29 mouse cellular contexts compared by ENCODE assay signal in genomic region chr11:109103386-109103785, GRCm38 (mm10). TPM values are rescaled to one million over a fixed set of nuclear protein-coding genes. Genes with fewer than 3 reads are reported as not detected.
A peak's percentile ranks its signal among the peaks of the same experiment; 100 is the strongest.
DNase-seq lines count a peak whose midpoint lies in the region; ATAC-seq and TF ChIP-seq lines count a peak whose summit lies in the region.
"Had no signal": no experiment of that assay in that cellular context is flagged by ENCODE, and none has a peak within 500 bp of the region (broad histone marks: within the 10 kb centered on the region; RNA-seq: fewer than 3 reads in every experiment).

No protein-coding gene starts in this region.

- H3K27ac ChIP-seq in hindbrain, embryonic 10.5 days: peak overlapping the region; percentile 0; the same call in 1 of the 2 replicates
- H3K27ac ChIP-seq in hindbrain, postnatal 0 days: no peak overlapping the region
- 0 out of 2 replicates have a peak overlapping the region, but pooled peaks have one; percentile 1 for H3K27ac ChIP-seq in neural tube, embryonic 13.5 days (replicated peaks)
- H3K27ac ChIP-seq in neural tube, embryonic 15.5 days (replicated peaks): no peak overlapping the region
- H3K27ac ChIP-seq: embryonic facial prominence, embryonic 13.5 days; embryonic facial prominence, embryonic 15.5 days; forebrain, embryonic 10.5 days; forebrain, embryonic 12.5 days had no signal

- no peak for DNase-seq in hindbrain, embryonic 10.5 days (ENCODE audit: low spot score)
- no peak for DNase-seq in hindbrain, postnatal 0 days (ENCODE audit: low spot score)
- DNase-seq in frontal cortex, postnatal 36 days (ENCODE audit: low spot score in 2 of 2): no peak
- DNase-seq: adrenal gland, adult 2 months; adrenal gland, postnatal 10 days; adrenal gland, postnatal 25 days; cerebellum, adult 11 months; cerebellum, adult 18-20 months; cerebellum, adult 8-10 months; cerebellum, adult 9-11 months; cerebellum, postnatal 14 days; cerebellum, postnatal 36 days; embryo, embryonic 11 days had no signal

- no peak for TF ChIP-seq CTCF in hindbrain, postnatal 0 days (IDR thresholded peaks at IDR 0.05; ENCODE audit: low read depth)

- peaks cover 47% of the 10 kb centered on the region for H3K4me1 ChIP-seq in hindbrain, embryonic 10.5 days (replicated peaks)
- no peaks in the 10 kb centered on the region for H3K4me1 ChIP-seq in hindbrain, postnatal 0 days (ENCODE audit: insufficient read depth, low read length)
- peaks cover 50% of the 10 kb centered on the region for H3K4me1 ChIP-seq in neural tube, embryonic 13.5 days (replicated peaks)
- H3K4me1 ChIP-seq in neural tube, embryonic 15.5 days: peaks cover 27% of the 10 kb centered on the region

- no peaks in the 10 kb centered on the region; the same call in 1 of the 2 replicates for H3K27me3 ChIP-seq in hindbrain, embryonic 10.5 days (ENCODE audit: insufficient read depth, poor library complexity, severe bottlenecking)
- H3K27me3 ChIP-seq in hindbrain, postnatal 0 days (ENCODE audit: insufficient read depth, low read length): no peaks in the 10 kb centered on the region
- no peaks in the 10 kb centered on the region for H3K27me3 ChIP-seq in neural tube, embryonic 13.5 days
- no peaks in the 10 kb centered on the region for H3K27me3 ChIP-seq in neural tube, embryonic 15.5 days (replicated peaks)
- H3K27me3 ChIP-seq: embryonic facial prominence, embryonic 13.5 days; embryonic facial prominence, embryonic 15.5 days had no signal

- no peak overlapping the region for H3K4me2 ChIP-seq in hindbrain, postnatal 0 days (ENCODE audit: low read depth, low read length)
- H3K4me2 ChIP-seq in neural tube, embryonic 13.5 days: no peak overlapping the region
- H3K4me2 ChIP-seq in neural tube, embryonic 15.5 days: no peak overlapping the region
- H3K4me2 ChIP-seq: embryonic facial prominence, embryonic 13.5 days; embryonic facial prominence, embryonic 15.5 days; forebrain, embryonic 12.5 days had no signal

- no peak overlapping the region for H3K9ac ChIP-seq in hindbrain, postnatal 0 days (replicated peaks; ENCODE audit: low read length)
- H3K9ac ChIP-seq in neural tube, embryonic 13.5 days: no peak overlapping the region
- H3K9ac ChIP-seq in neural tube, embryonic 15.5 days (replicated peaks): no peak overlapping the region
- H3K9ac ChIP-seq: embryonic facial prominence, embryonic 13.5 days; embryonic facial prominence, embryonic 15.5 days; forebrain, embryonic 12.5 days had no signal

- H3K36me3 ChIP-seq in hindbrain, embryonic 10.5 days: no peaks in the 10 kb centered on the region
- no peaks in the 10 kb centered on the region for H3K36me3 ChIP-seq in hindbrain, postnatal 0 days (ENCODE audit: insufficient read depth, low read length)
- H3K36me3 ChIP-seq in neural tube, embryonic 13.5 days: no peaks in the 10 kb centered on the region
- H3K36me3 ChIP-seq in neural tube, embryonic 15.5 days: no peaks in the 10 kb centered on the region
- H3K36me3 ChIP-seq: embryonic facial prominence, embryonic 13.5 days; embryonic facial prominence, embryonic 15.5 days; forebrain, embryonic 10.5 days; forebrain, embryonic 12.5 days had no signal

- 86% methylated on average over 3 of the region's 3 CpGs for WGBS in hindbrain, embryonic 10.5 days
- 87% methylated on average over 3 of the region's 3 CpGs for WGBS in hindbrain, postnatal 0 days
- 89% methylated on average over 3 of the region's 3 CpGs for WGBS in neural tube, embryonic 13.5 days
- WGBS in neural tube, embryonic 15.5 days: 97% methylated on average over 3 of the region's 3 CpGs

- no peak overlapping the region for H3K4me3 ChIP-seq in hindbrain, embryonic 10.5 days
- H3K4me3 ChIP-seq in hindbrain, postnatal 0 days (ENCODE audit: low read length): no peak overlapping the region
- H3K4me3 ChIP-seq in neural tube, embryonic 13.5 days: no peak overlapping the region
- no peak overlapping the region for H3K4me3 ChIP-seq in neural tube, embryonic 15.5 days (replicated peaks)
- H3K4me3 ChIP-seq: embryonic facial prominence, embryonic 13.5 days; embryonic facial prominence, embryonic 15.5 days; erythroblast, embryonic 14.5 days; forebrain, embryonic 10.5 days; forebrain, embryonic 12.5 days had no signal

- ATAC-seq in hindbrain, postnatal 0 days: no peak
- no peak for ATAC-seq in neural tube, embryonic 13.5 days (ENCODE audit: low read depth)
- ATAC-seq in neural tube, embryonic 15.5 days (ENCODE audit: low FRiP score): no peak
- ATAC-seq: forebrain, embryonic 14.5 days; forebrain, embryonic 16.5 days had no signal

- H3K9me3 ChIP-seq in hindbrain, embryonic 10.5 days: no peaks in the 10 kb centered on the region
- H3K9me3 ChIP-seq in hindbrain, postnatal 0 days (ENCODE audit: low read length): no peaks in the 10 kb centered on the region
- H3K9me3 ChIP-seq in neural tube, embryonic 13.5 days: no peaks in the 10 kb centered on the region
- no peaks in the 10 kb centered on the region for H3K9me3 ChIP-seq in neural tube, embryonic 15.5 days (replicated peaks)
- H3K9me3 ChIP-seq: embryonic facial prominence, embryonic 13.5 days; embryonic facial prominence, embryonic 15.5 days; forebrain, embryonic 10.5 days; forebrain, embryonic 12.5 days had no signal

RNA-seq across cellular contexts. Expression of gene E030025P04Rik, which starts 40.8 kb away (rescaled TPM):
- not detected in 2 replicates for polyA plus RNA-seq in hindbrain, embryonic 10.5 days (2016; fragmentation: Nextera tagmentation; extraction: Ambion mirVana)
- total RNA-seq in hindbrain, postnatal 0 days (2014; rRNA removed): not detected in 2 replicates
- not detected in 2 replicates for polyA plus RNA-seq in hindbrain, postnatal 0 days (2015; fragmentation: Nextera tagmentation; extraction: Ambion mirVana)
- polyA plus RNA-seq in neural tube, embryonic 13.5 days (2015; fragmentation: Nextera tagmentation; extraction: Ambion mirVana): not detected in 2 replicates
- polyA plus RNA-seq in neural tube, embryonic 15.5 days (2015; fragmentation: Nextera tagmentation; extraction: Ambion mirVana): not detected in 2 replicates
- total RNA-seq: adrenal gland, adult 2 months; adrenal gland, postnatal 10 days; adrenal gland, postnatal 25 days; adrenal gland, postnatal 4 days; common myeloid progenitor, adult 5-6 weeks; ES-E14; MEL had no signal
- polyA plus RNA-seq: adrenal gland, adult 2 months; brain, embryonic 14.5 days; C2C12; embryonic facial prominence, embryonic 11.5 days; embryonic facial prominence, embryonic 13.5 days; embryonic facial prominence, embryonic 15.5 days; erythroblast, embryonic 14.5 days; forebrain, embryonic 10.5 days; forebrain, embryonic 12.5 days; forebrain, embryonic 14.5 days; forebrain, embryonic 16.5 days had no signal

Comparison
In these comparisons a context has a peak if more than half of its experiments do, and no peak if none do; other contexts are left out.
1. H3K27ac ChIP-seq: peak in hindbrain, embryonic 10.5 days (single experiment) and neural tube, embryonic 13.5 days (single experiment); none in hindbrain, postnatal 0 days (single experiment) and neural tube, embryonic 15.5 days (single experiment).